Mouse (Mus musculus): ENCODE measurements around the gene Mpnd. TPM values are rescaled to one million over a fixed set of nuclear protein-coding genes. Genes with fewer than 3 reads are reported as not detected.
A peak's percentile ranks its signal among the peaks of the same experiment; 100 is the strongest.

Mpnd gene
- polyA plus RNA-seq, 1 experiment from 2014 or later: 141 TPM

DNA sequence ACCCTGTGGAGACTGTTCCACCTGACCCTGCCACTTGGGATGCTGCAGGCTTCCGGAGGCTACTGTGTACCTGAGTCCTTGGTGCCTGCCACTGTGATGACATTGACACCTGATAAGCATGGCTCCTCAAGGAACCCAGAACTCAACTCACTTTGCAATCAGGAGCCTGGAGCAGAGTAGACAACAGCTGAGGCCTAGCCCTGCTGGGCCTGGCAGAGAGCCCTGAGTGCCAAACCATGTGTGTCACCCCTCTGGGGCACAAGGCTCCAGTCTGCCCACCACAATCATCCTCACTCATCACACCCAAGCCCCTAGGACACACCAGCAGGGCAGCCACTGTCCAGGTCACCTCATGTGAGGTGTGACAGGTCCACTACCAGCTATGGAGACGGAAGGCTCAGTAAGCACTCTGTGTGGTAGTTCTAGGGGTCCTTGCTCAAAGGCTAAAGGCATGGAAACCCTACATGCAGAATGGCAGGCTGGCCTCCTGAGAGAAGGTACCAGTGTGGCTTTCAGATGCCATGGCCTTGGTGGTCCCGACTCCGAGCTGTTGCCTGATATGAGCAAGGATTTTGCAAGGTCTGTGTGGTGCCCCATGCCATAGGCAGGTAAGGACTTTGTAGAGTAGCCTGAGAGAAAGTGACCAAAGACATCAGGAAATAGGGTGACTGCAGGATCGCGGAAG, 15.0 kb downstream of the Mpnd start:
- 96% methylated on average over 6 of the region's 6 CpGs for WGBS
- Histone ChIP-seq H3K9me3 (ENCODE audit: control insufficient read depth, low read length) (no peaks in the 10 kb centered on the region), H3K36me3 (ENCODE audit: control insufficient read depth, insufficient read depth, low read length) (peaks cover 21% of the 10 kb centered on the region), H3K9ac (ENCODE audit: low read depth, low read length) (no peak overlapping the region), H3K4me1 (replicated peaks; ENCODE audit: control insufficient read depth, insufficient read depth, low read length) (peaks cover 3% of the 10 kb centered on the region; the same call in 1 of the 2 replicates), H3K27me3 (ENCODE audit: control insufficient read depth, insufficient read depth, low read length) (no peaks in the 10 kb centered on the region), H3K4me3 (ENCODE audit: low read depth, low read length) (no peak overlapping the region), H3K4me2 (replicated peaks; ENCODE audit: low read depth, low read length) (no peak overlapping the region), H3K27ac (ENCODE audit: low read depth, low read length) (no peak overlapping the region)
- DNase-seq (ENCODE audit: low spot score) (no peak), ATAC-seq (ENCODE audit: low FRiP score) (no peak)

DNA sequence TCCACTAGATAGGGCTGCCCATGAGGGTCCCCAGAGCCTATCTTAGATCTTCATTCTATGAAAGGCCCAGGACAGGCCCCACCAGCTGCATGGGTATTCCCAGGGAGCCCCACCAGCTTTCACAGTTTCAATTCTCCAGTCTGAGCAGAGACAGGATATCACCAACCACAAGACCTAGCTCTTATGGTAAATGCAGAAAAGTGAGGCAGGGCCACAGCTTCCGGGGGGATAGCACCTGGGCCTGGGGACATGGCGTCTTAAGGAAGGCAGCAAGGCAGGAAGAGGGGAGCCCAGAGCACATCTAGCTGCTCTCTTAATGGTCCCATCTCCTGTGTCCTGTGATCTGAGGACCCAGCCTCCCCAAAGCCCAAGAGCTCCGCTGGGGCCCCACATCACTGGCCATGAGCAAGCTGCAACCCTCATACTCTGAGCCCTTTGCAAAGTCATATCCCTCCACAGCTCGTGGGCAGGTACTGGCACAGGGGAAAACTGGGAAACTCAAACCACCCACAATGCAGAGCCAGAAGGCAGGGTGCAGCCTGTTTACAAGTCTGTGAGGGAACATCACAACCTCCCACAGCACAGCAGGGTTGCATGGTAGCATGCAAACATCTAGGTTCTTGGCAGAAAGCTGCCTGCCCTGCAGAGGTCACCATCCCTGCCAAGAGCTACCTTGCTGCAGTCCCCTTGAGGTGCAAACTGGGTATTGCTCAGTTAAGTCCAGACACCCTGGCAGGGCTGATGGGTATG, 15.8 kb downstream of the Mpnd start:
- H3K9me3 ChIP-seq (ENCODE audit: control insufficient read depth, low read length): no peaks in the 10 kb centered on the region
- no peak for ATAC-seq (ENCODE audit: low FRiP score)
- H3K27me3 ChIP-seq (ENCODE audit: control insufficient read depth, insufficient read depth, low read length): no peaks in the 10 kb centered on the region
- DNase-seq (ENCODE audit: low spot score): no peak
- peak overlapping the region; percentile 13; the same call in 1 of the 2 replicates for H3K27ac ChIP-seq (ENCODE audit: low read depth, low read length)
- no peak overlapping the region for H3K4me3 ChIP-seq (ENCODE audit: low read depth, low read length)
- H3K9ac ChIP-seq (ENCODE audit: low read depth, low read length): no peak overlapping the region
- no peak overlapping the region for H3K4me2 ChIP-seq (replicated peaks; ENCODE audit: low read depth, low read length)
- peaks cover 16% of the 10 kb centered on the region for H3K36me3 ChIP-seq (ENCODE audit: control insufficient read depth, insufficient read depth, low read length)
- 91% methylated on average over 4 of the region's 4 CpGs for WGBS
- peaks cover 3% of the 10 kb centered on the region; the same call in 1 of the 2 replicates for H3K4me1 ChIP-seq (replicated peaks; ENCODE audit: control insufficient read depth, insufficient read depth, low read length)

GRCm38 (mm10) chr17:56022131-56022988, 16.8 kb downstream of the Mpnd start:
- Histone ChIP-seq H3K4me2 (replicated peaks; ENCODE audit: low read depth, low read length) (no peak overlapping the region), H3K4me1 (replicated peaks; ENCODE audit: control insufficient read depth, insufficient read depth, low read length) (peaks cover 3% of the 10 kb centered on the region; the same call in 1 of the 2 replicates), H3K9ac (ENCODE audit: low read depth, low read length) (no peak overlapping the region), H3K9me3 (ENCODE audit: control insufficient read depth, low read length) (no peaks in the 10 kb centered on the region), H3K36me3 (ENCODE audit: control insufficient read depth, insufficient read depth, low read length) (peaks cover 10% of the 10 kb centered on the region), H3K27ac (ENCODE audit: low read depth, low read length) (peak overlapping the region; percentile 13; the same call in 1 of the 2 replicates), H3K27me3 (ENCODE audit: control insufficient read depth, insufficient read depth, low read length) (no peaks in the 10 kb centered on the region), H3K4me3 (ENCODE audit: low read depth, low read length) (no peak overlapping the region)
- WGBS: 53% methylated on average over 2 of the region's 2 CpGs
- ATAC-seq (ENCODE audit: low FRiP score): peak; percentile 22; the same call in 1 of the 2 replicates
- no peak for DNase-seq (ENCODE audit: low spot score)

GRCm38 (mm10) chr17:56022989-56023290, 17.4 kb downstream of the Mpnd start:
- Histone ChIP-seq H3K9ac (ENCODE audit: low read depth, low read length) (no peak overlapping the region), H3K36me3 (ENCODE audit: control insufficient read depth, insufficient read depth, low read length) (peaks cover 5% of the 10 kb centered on the region), H3K9me3 (ENCODE audit: control insufficient read depth, low read length) (no peaks in the 10 kb centered on the region), H3K4me1 (replicated peaks; ENCODE audit: control insufficient read depth, insufficient read depth, low read length) (peaks cover 3% of the 10 kb centered on the region; the same call in 1 of the 2 replicates), H3K4me3 (ENCODE audit: low read depth, low read length) (no peak overlapping the region), H3K27me3 (ENCODE audit: control insufficient read depth, insufficient read depth, low read length) (no peaks in the 10 kb centered on the region), H3K27ac (ENCODE audit: low read depth, low read length) (no peak overlapping the region), H3K4me2 (replicated peaks; ENCODE audit: low read depth, low read length) (no peak overlapping the region)
- DNase-seq (ENCODE audit: low spot score): no peak
- WGBS: 77% methylated on average over 4 of the region's 4 CpGs
- ATAC-seq (ENCODE audit: low FRiP score): no peak

DNA sequence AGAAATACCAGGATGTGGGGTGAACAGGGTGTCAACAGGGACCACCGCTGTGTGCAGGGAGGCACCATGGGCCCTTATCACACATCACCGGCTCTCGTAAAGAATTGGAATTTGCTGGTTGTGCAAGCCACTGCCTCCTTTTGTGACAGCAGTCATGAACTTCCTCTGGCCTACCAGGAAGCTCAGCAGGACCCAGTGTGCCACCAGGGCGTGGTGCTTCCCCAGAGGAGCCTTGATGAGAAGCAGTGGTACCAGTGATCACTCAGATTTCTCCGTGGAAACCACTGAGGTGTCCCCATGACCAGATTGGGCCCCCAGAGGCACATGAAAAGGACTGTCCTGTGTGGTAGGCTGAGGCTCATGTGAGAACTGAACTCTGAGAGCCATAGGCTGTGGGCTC, 17.9 kb downstream of the Mpnd start:
- DNase-seq (ENCODE audit: low spot score) (no peak), ATAC-seq (ENCODE audit: low FRiP score) (no peak)
- Histone ChIP-seq H3K4me1 (replicated peaks; ENCODE audit: control insufficient read depth, insufficient read depth, low read length) (peaks cover 3% of the 10 kb centered on the region; the same call in 1 of the 2 replicates), H3K9ac (ENCODE audit: low read depth, low read length) (no peak overlapping the region), H3K27me3 (ENCODE audit: control insufficient read depth, insufficient read depth, low read length) (no peaks in the 10 kb centered on the region), H3K9me3 (ENCODE audit: control insufficient read depth, low read length) (no peaks in the 10 kb centered on the region), H3K4me2 (replicated peaks; ENCODE audit: low read depth, low read length) (no peak overlapping the region), H3K4me3 (ENCODE audit: low read depth, low read length) (no peak overlapping the region), H3K27ac (ENCODE audit: low read depth, low read length) (0 out of 2 replicates have a peak overlapping the region, but pooled peaks have one; percentile 3), H3K36me3 (ENCODE audit: control insufficient read depth, insufficient read depth, low read length) (peaks cover under 1% of the 10 kb centered on the region; the same call in 1 of the 2 replicates)
- 86% methylated on average over 5 of the region's 5 CpGs for WGBS

DNA sequence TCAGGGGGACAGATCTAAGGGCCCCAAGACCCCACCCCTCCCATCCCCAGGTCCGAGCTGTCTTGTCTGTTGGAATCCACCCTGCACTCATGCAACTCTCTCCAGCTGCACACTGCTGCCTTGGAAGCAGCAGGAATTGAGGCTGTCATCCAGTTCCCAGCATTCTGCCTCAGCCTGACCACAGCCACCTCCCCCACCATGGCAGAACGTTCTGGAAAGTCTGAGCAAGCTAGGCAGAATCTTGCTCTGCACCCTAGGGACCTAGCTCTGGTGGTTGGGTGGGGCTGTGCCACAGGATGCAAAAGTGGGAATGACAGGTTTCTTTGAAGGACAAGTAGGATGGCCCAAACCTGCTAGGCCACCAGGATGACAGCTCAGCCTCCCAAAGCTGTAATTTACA, 19.0 kb downstream of the Mpnd start:
- DNase-seq (ENCODE audit: low spot score) (no peak), ATAC-seq (ENCODE audit: low FRiP score) (no peak)
- Histone ChIP-seq H3K27ac (ENCODE audit: low read depth, low read length) (no peak overlapping the region), H3K4me3 (ENCODE audit: low read depth, low read length) (no peak overlapping the region), H3K36me3 (ENCODE audit: control insufficient read depth, insufficient read depth, low read length) (peaks cover 1% of the 10 kb centered on the region; the same call in 1 of the 2 replicates), H3K9me3 (ENCODE audit: control insufficient read depth, low read length) (no peaks in the 10 kb centered on the region), H3K4me2 (replicated peaks; ENCODE audit: low read depth, low read length) (no peak overlapping the region), H3K4me1 (replicated peaks; ENCODE audit: control insufficient read depth, insufficient read depth, low read length) (peaks cover 3% of the 10 kb centered on the region; the same call in 1 of the 2 replicates), H3K9ac (ENCODE audit: low read depth, low read length) (no peak overlapping the region), H3K27me3 (ENCODE audit: control insufficient read depth, insufficient read depth, low read length) (no peaks in the 10 kb centered on the region)
- WGBS: 81% methylated on average over 2 of the region's 2 CpGs

- ATAC-seq (ENCODE audit: low FRiP score) (no peak), DNase-seq (ENCODE audit: low spot score) (no peak)
- Histone ChIP-seq H3K4me3 (ENCODE audit: low read depth, low read length) (no peak overlapping the region), H3K9me3 (ENCODE audit: control insufficient read depth, low read length) (no peaks in the 10 kb centered on the region), H3K36me3 (ENCODE audit: control insufficient read depth, insufficient read depth, low read length) (peaks cover 2% of the 10 kb centered on the region; the same call in 1 of the 2 replicates), H3K4me1 (replicated peaks; ENCODE audit: control insufficient read depth, insufficient read depth, low read length) (peaks cover 3% of the 10 kb centered on the region; the same call in 1 of the 2 replicates), H3K4me2 (replicated peaks; ENCODE audit: low read depth, low read length) (no peak overlapping the region), H3K27me3 (ENCODE audit: control insufficient read depth, insufficient read depth, low read length) (no peaks in the 10 kb centered on the region), H3K27ac (ENCODE audit: low read depth, low read length) (no peak overlapping the region), H3K9ac (ENCODE audit: low read depth, low read length) (no peak overlapping the region)
- 84% methylated on average over 5 of the region's 5 CpGs for WGBS
Measured at GRCm38 (mm10) chr17:56024931-56025330, 19.4 kb downstream of the Mpnd start.

DNA sequence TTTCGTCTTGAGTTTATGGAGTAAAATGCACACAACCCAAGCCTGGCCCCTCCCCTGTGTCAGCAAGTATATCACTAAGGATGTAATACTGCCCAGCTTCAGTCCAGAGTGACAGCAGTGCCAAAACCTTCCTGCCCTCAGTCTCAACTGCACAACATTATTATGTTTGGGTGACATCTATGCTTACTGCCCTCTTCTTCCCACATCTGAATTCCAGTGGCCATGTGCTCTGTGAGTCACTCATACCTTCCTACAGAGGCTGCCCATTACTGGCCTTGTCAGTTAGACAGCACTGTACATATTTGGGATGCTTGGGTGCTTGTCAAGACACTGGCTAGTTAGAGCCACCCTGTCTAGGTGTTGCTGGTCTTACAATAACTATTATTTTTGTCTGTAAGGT, 20.8 kb downstream of the Mpnd start:
- no peaks in the 10 kb centered on the region for H3K9me3 ChIP-seq (ENCODE audit: control insufficient read depth, low read length)
- H3K4me3 ChIP-seq (ENCODE audit: low read depth, low read length): no peak overlapping the region
- peaks cover 3% of the 10 kb centered on the region; the same call in 1 of the 2 replicates for H3K4me1 ChIP-seq (replicated peaks; ENCODE audit: control insufficient read depth, insufficient read depth, low read length)
- WGBS: 100% methylated on average over 1 of the region's 1 CpGs
- no peak overlapping the region for H3K4me2 ChIP-seq (replicated peaks; ENCODE audit: low read depth, low read length)
- H3K27me3 ChIP-seq (ENCODE audit: control insufficient read depth, insufficient read depth, low read length): no peaks in the 10 kb centered on the region
- no peak overlapping the region for H3K27ac ChIP-seq (ENCODE audit: low read depth, low read length)
- DNase-seq (ENCODE audit: low spot score) (no peak), ATAC-seq (ENCODE audit: low FRiP score) (no peak)
- peaks cover 5% of the 10 kb centered on the region; the same call in 1 of the 2 replicates for H3K36me3 ChIP-seq (ENCODE audit: control insufficient read depth, insufficient read depth, low read length)
- H3K9ac ChIP-seq (ENCODE audit: low read depth, low read length): no peak overlapping the region

All from hindbrain, embryonic 11.5 days (tissue).